Mouse (Mus musculus) subcutaneous adipose tissue, adult 2 months (tissue): ENCODE data around the gene Btbd35f7. TPM values are rescaled to one million over a fixed set of nuclear protein-coding genes. Genes with fewer than 3 reads are reported as not detected.

Experiments used
- polyA plus RNA-seq: library from polyadenylated mRNA; depleted of rRNA; stranded (reverse); fragments of >200 nt; gene quantifications from 2 replicates; pipeline ENCODE4 v1.2.3, GENCODE M21; 2012; ENCODE audit warnings: low replicate concordance; rRNA removed

The Btbd35f7 gene
- not detected in 2 replicates for polyA plus RNA-seq

GRCm38 (mm10) chrX:5668767-5669166 is at the start of gene Btbd35f7:
TSS of gene Btbd35f7 (plus strand) at chrX:5669067.

Other genes with a start within 250 kb of the Btbd35f7 start
- gene Mycs, start 199.8 kb upstream of the Btbd35f7 start, polyA plus RNA-seq = not detected in 2 replicates